Mouse (Mus musculus): ENCODE data around the gene Sox10. TPM values are rescaled to one million over a fixed set of nuclear protein-coding genes. Genes with fewer than 3 reads are reported as not detected.
A peak's percentile ranks its signal among the peaks of the same experiment; 100 is the strongest.

The Sox10 gene
- total RNA-seq, 1 experiment, result 0.31 TPM

DNA sequence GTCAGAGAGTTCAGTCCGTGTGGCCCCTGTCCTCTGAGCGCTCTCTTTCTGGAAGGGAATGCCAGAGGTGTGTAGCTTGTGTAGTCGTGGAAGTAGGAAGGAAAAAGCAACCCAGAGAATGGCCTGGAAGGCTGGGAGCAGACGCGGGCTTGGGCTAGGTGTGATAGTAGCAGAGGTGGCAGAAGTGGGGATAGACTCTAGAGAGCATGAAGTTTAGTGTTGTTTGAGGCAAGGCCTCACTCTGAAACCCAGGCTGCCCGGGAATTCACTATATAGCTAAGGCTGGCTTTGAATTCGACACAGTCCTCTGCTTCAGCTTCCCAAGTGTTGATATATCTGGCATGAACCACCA, 23.5 kb downstream of the Sox10 start:
- in situ Hi-C loops (cut with MboI; ENCODE audit: low sequenced_read_pairs in 2 of 2, unreplicated experiment in 2 of 2), result no loop called here
- Histone ChIP-seq H3K4me1 (ENCODE audit: control insufficient read depth in 2 of 2, insufficient read depth in 2 of 2, low read length in 2 of 2, poor library complexity in 1 of 2) (peaks cover 4 to 8% of the 10 kb centered on the region in 2 experiments; a peak in 3 of 4 replicates), H3K9me3 (ENCODE audit: control insufficient read depth, insufficient read depth, low read depth, low read length) (no peaks in the 10 kb centered on the region), H3K36me3 (ENCODE audit: control insufficient read depth, insufficient read depth, low read length, poor library complexity, severe bottlenecking) (peaks cover 23% of the 10 kb centered on the region), H3K9ac (ENCODE audit: insufficient read depth, low read depth, low read length, poor library complexity, severe bottlenecking) (peak overlapping the region; percentile 88), H3K4me3 (ENCODE audit: insufficient read depth in 1 of 2, low read depth in 1 of 2, low read length in 2 of 2, poor library complexity in 1 of 2, severe bottlenecking in 1 of 2) (peak overlapping the region; percentile 68 to 96), H3K27ac (ENCODE audit: insufficient read depth, low read depth, low read length, poor library complexity, severe bottlenecking) (peak overlapping the region; percentile 46; the same call in 1 of the 2 replicates)
- no peak for DNase-seq (ENCODE audit: low read depth, low spot score)
- TF ChIP-seq ZC3H11A (IDR thresholded peaks at IDR 0.05; ENCODE audit: borderline replicate concordance, low read depth, low read length) (no peak), ZNF384 (IDR thresholded peaks at IDR 0.05; ENCODE audit: low read depth, low read length) (no peak), CHD2 (IDR thresholded peaks at IDR 0.05; ENCODE audit: low read depth, low read length) (no peak), MAFK (IDR thresholded peaks at IDR 0.05; ENCODE audit: insufficient read depth, low read depth, low read length) (no peak), HCFC1 (IDR thresholded peaks at IDR 0.05; ENCODE audit: borderline replicate concordance, insufficient read depth, low read length) (no peak)

DNA sequence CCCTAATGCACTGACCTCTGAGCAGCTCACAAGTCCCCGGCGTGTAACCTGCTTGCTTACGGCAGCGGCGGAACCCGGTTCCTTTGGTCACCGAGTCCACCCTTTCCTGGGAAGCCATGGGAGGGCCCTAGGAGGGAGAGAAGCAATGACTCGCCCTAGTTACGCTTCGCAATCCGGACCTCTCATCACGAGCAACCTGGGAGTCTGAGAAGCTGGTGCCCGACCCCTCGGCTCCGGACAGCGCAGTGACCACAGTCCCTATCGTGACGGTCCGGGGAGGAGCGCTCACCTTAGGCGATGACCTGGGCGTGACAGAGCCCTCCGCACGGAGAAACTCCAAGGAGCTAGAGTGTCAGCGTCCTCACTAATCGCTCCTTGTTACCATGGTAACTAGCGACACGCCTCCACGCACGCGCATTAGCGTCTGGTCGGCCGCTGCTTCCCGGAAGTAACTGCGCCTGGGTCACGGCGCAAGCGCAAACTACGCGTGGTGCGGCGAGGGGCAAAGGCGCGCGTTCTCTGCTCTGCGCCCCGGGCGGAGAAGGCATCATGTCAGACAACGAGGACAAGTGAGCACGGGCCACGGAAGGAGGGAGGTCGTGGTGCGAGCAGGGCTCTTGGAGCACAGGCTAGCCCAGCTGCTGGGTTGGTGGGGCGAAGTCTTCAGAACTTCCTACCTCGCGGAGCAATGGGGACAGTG, 24.0 kb downstream of the Sox10 start, which contains the start of the genes Polr2f and 1700088E04Rik:
Gene Polr2f, plus strand, starts transcription at position 144 of the 700 bp plus-strand sequence.
Gene 1700088E04Rik, minus strand, starts transcription at position 388 of the 700 bp plus-strand sequence.
- Histone ChIP-seq H3K9ac (ENCODE audit: insufficient read depth, low read depth, low read length, poor library complexity, severe bottlenecking) (peak within 1 kb of the TSS; percentile 88), H3K9me3 (ENCODE audit: control insufficient read depth, insufficient read depth, low read depth, low read length) (no peaks in the 10 kb centered on the region), H3K4me1 (ENCODE audit: control insufficient read depth in 2 of 2, insufficient read depth in 2 of 2, low read length in 2 of 2, poor library complexity in 1 of 2) (peaks cover 4 to 8% of the 10 kb centered on the region in 2 experiments; a peak in 3 of 4 replicates), H3K27ac (ENCODE audit: insufficient read depth, low read depth, low read length, poor library complexity, severe bottlenecking) (peak within 1 kb of the TSS; percentile 46; the same call in 1 of the 2 replicates), H3K36me3 (ENCODE audit: control insufficient read depth, insufficient read depth, low read length, poor library complexity, severe bottlenecking) (peaks cover 19% of the 10 kb centered on the region), H3K4me3 (ENCODE audit: insufficient read depth in 1 of 2, low read depth in 1 of 2, low read length in 2 of 2, poor library complexity in 1 of 2, severe bottlenecking in 1 of 2) (peak within 1 kb of the TSS; percentile 68 to 96)
- peak; percentile 96 for DNase-seq (ENCODE audit: low read depth, low spot score)
- in situ Hi-C loops (cut with MboI; ENCODE audit: low sequenced_read_pairs in 2 of 2, unreplicated experiment in 2 of 2), result no loop called here
- TF ChIP-seq HCFC1 (IDR thresholded peaks at IDR 0.05; ENCODE audit: borderline replicate concordance, insufficient read depth, low read length) (no peak), MAFK (IDR thresholded peaks at IDR 0.05; ENCODE audit: insufficient read depth, low read depth, low read length) (no peak), ZC3H11A (IDR thresholded peaks at IDR 0.05; ENCODE audit: borderline replicate concordance, low read depth, low read length) (no peak), ZNF384 (IDR thresholded peaks at IDR 0.05; ENCODE audit: low read depth, low read length) (no peak), CHD2 (IDR thresholded peaks at IDR 0.05; ENCODE audit: low read depth, low read length) (no peak)

DNA sequence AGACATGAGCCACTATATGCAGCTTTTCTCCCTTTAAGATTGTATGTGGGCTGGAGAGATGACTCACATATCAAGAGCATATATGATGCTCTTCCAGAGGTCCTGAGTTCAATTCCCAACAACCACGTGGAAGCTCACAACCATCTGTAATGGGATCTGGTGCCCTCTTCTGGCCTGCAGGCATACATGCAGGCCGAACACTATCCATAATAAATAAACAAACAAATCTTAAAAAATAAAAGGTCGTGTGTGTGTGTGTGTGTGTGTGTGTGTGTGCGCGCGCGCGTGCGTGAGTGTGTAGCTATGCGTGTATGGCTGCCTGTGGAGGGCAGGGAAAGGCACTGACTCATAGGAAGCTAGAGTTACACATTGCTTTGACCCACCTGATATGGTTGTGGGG, 25.4 kb downstream of the Sox10 start:
- TF ChIP-seq MAFK (IDR thresholded peaks at IDR 0.05; ENCODE audit: insufficient read depth, low read depth, low read length) (no peak), ZC3H11A (IDR thresholded peaks at IDR 0.05; ENCODE audit: borderline replicate concordance, low read depth, low read length) (no peak), HCFC1 (IDR thresholded peaks at IDR 0.05; ENCODE audit: borderline replicate concordance, insufficient read depth, low read length) (no peak), CHD2 (IDR thresholded peaks at IDR 0.05; ENCODE audit: low read depth, low read length) (no peak), ZNF384 (IDR thresholded peaks at IDR 0.05; ENCODE audit: low read depth, low read length) (no peak)
- Histone ChIP-seq H3K27ac (ENCODE audit: insufficient read depth, low read depth, low read length, poor library complexity, severe bottlenecking) (no peak overlapping the region), H3K9ac (ENCODE audit: insufficient read depth, low read depth, low read length, poor library complexity, severe bottlenecking) (no peak overlapping the region), H3K9me3 (ENCODE audit: control insufficient read depth, insufficient read depth, low read depth, low read length) (no peaks in the 10 kb centered on the region), H3K4me1 (ENCODE audit: control insufficient read depth in 2 of 2, insufficient read depth in 2 of 2, low read length in 2 of 2, poor library complexity in 1 of 2) (peaks cover 4% of the 10 kb centered on the region in 2 experiments; a peak in 2 of 4 replicates), H3K36me3 (ENCODE audit: control insufficient read depth, insufficient read depth, low read length, poor library complexity, severe bottlenecking) (peaks cover 8% of the 10 kb centered on the region), H3K4me3 (ENCODE audit: insufficient read depth in 1 of 2, low read depth in 1 of 2, low read length in 2 of 2, poor library complexity in 1 of 2, severe bottlenecking in 1 of 2) (no peak overlapping the region)
- in situ Hi-C loops (cut with MboI; ENCODE audit: low sequenced_read_pairs in 2 of 2, unreplicated experiment in 2 of 2), result no loop called here
- no peak for DNase-seq (ENCODE audit: low read depth, low spot score)

DNA sequence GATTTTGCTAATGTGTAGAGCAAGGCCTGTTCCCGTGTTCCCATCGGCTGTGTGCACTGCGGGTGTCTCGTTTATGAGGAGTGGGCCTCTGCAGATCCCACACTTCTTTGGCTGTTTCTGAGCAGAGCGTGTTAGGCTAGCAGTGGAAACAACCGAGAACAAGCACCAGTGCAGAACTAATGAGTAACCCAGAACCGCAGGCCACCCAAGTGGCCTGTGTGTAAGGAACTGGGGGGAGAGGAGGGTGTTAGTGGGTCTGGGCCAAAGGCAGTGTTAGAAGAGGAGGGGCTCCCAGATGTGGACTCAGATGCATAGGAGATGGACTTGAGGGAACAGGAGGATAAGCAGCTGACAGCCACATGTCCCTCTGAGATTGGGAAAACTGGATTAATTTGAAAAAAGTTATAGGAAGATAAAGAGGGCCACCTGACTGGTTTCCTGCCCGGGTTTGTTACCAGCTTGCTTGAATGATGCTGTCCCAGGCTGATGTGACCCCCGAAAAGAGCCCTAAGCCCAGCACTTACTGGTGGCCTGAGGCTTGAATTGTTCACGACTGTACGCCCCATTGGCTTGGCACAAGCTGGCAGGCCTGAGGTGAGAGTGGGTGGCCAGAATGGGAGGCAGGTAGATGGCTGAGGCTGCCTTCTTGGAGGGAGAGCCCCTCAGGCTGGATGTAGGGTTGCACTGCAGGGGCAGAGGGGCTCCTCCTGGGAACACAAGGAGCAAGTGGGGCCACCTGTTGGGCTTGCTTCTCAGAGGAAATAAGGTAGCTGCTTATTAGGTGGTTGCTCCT, 29.1 kb downstream of the Sox10 start:
- Histone ChIP-seq H3K4me3 (ENCODE audit: insufficient read depth in 1 of 2, low read depth in 1 of 2, low read length in 2 of 2, poor library complexity in 1 of 2, severe bottlenecking in 1 of 2) (no peak overlapping the region), H3K4me1 (ENCODE audit: control insufficient read depth in 2 of 2, insufficient read depth in 2 of 2, low read length in 2 of 2, poor library complexity in 1 of 2) (no peaks in the 10 kb centered on the region; a peak in 1 of 4 replicates), H3K9me3 (ENCODE audit: control insufficient read depth, insufficient read depth, low read depth, low read length) (no peaks in the 10 kb centered on the region), H3K9ac (ENCODE audit: insufficient read depth, low read depth, low read length, poor library complexity, severe bottlenecking) (no peak overlapping the region), H3K36me3 (ENCODE audit: control insufficient read depth, insufficient read depth, low read length, poor library complexity, severe bottlenecking) (peaks cover 6% of the 10 kb centered on the region; the same call in 1 of the 2 replicates), H3K27ac (ENCODE audit: insufficient read depth, low read depth, low read length, poor library complexity, severe bottlenecking) (no peak overlapping the region)
- TF ChIP-seq MAFK (IDR thresholded peaks at IDR 0.05; ENCODE audit: insufficient read depth, low read depth, low read length) (no peak), CHD2 (IDR thresholded peaks at IDR 0.05; ENCODE audit: low read depth, low read length) (no peak), HCFC1 (IDR thresholded peaks at IDR 0.05; ENCODE audit: borderline replicate concordance, insufficient read depth, low read length) (no peak), ZC3H11A (IDR thresholded peaks at IDR 0.05; ENCODE audit: borderline replicate concordance, low read depth, low read length) (no peak), ZNF384 (IDR thresholded peaks at IDR 0.05; ENCODE audit: low read depth, low read length) (no peak)
- no peak for DNase-seq (ENCODE audit: low read depth, low spot score)
- in situ Hi-C loops (cut with MboI; ENCODE audit: low sequenced_read_pairs in 2 of 2, unreplicated experiment in 2 of 2), result no loop called here
